In genomic region chr10:96735885-96736628, GRCm38 (mm10) we compare ENCODE assay signal across 23 mouse cellular contexts.
DNase-seq lines count a peak whose midpoint lies in the region; ATAC-seq lines count a peak whose summit lies in the region.
"Had no signal": no experiment of that assay in that cellular context is flagged by ENCODE, and none has a peak within 500 bp of the region (broad histone marks: within the 10 kb centered on the region; RNA-seq: fewer than 3 reads in every experiment).

No protein-coding gene starts in this region.

- intact Hi-C loops in heart, postnatal 14 days (cut with DNase I): no loop called here

- no peaks in the 10 kb centered on the region for H3K27me3 ChIP-seq in heart, embryonic 15.5 days
- H3K27me3 ChIP-seq in lung, embryonic 15.5 days: no peaks in the 10 kb centered on the region
- no peaks in the 10 kb centered on the region for H3K27me3 ChIP-seq in stomach, embryonic 16.5 days (ENCODE audit: control insufficient read depth, insufficient read depth, low read length)
- H3K27me3 ChIP-seq: CH12.LX; embryonic facial prominence, embryonic 15.5 days; hindbrain, embryonic 15.5 days; liver, embryonic 13.5 days; Patski had no signal

- peaks cover 7% of the 10 kb centered on the region for H3K4me1 ChIP-seq in heart, embryonic 15.5 days (replicated peaks)
- H3K4me1 ChIP-seq in lung, embryonic 15.5 days: peaks cover 16% of the 10 kb centered on the region; the same call in 1 of the 2 replicates
- H3K4me1 ChIP-seq in stomach, embryonic 16.5 days (ENCODE audit: control insufficient read depth, insufficient read depth, low read length): no peaks in the 10 kb centered on the region; the same call in 1 of the 2 replicates
- H3K4me1 ChIP-seq: hindbrain, embryonic 15.5 days; liver, embryonic 13.5 days; midbrain, embryonic 10.5 days had no signal

- no peak for DNase-seq in heart, postnatal 14 days
- no peak for DNase-seq in lung, adult 18-20 months
- peak; percentile 49 for DNase-seq in lung, postnatal 36 days
- DNase-seq in adrenal gland, adult 2 months: no peak
- DNase-seq: B cell, adult 2 months; cerebellum, adult 11 months; cerebellum, adult 9-11 months; gastrocnemius, postnatal 25 days; kidney, adult 11 months; kidney, postnatal 4 days; layer of hippocampus, adult 9-11 months; liver, embryonic 13.5 days; thymus, postnatal 14 days had no signal

- 50% methylated on average over 4 of the region's 4 CpGs for WGBS in heart, embryonic 15.5 days
- WGBS in lung, embryonic 15.5 days: 10% methylated on average over 4 of the region's 4 CpGs
- WGBS in stomach, embryonic 16.5 days: 31% methylated on average over 4 of the region's 4 CpGs

- no peak overlapping the region for H3K4me3 ChIP-seq in heart, embryonic 15.5 days
- no peak overlapping the region for H3K4me3 ChIP-seq in lung, embryonic 15.5 days
- H3K4me3 ChIP-seq in stomach, embryonic 16.5 days (replicated peaks; ENCODE audit: low read length): no peak overlapping the region
- H3K4me3 ChIP-seq: embryonic facial prominence, embryonic 15.5 days; hindbrain, embryonic 15.5 days; left cerebral cortex, adult 2 months; liver, embryonic 13.5 days; midbrain, embryonic 10.5 days had no signal

- ATAC-seq in heart, embryonic 15.5 days (replicated peaks; ENCODE audit: insufficient number of reproducible peaks, insufficient read depth, low FRiP score, low read depth): no peak; the same call in 1 of the 2 replicates
- peak; percentile 59; the same call in 1 of the 2 replicates for ATAC-seq in lung, embryonic 15.5 days (ENCODE audit: borderline replicate concordance, extremely low read depth, low FRiP score, low TSS enrichment)
- peak; percentile 58; the same call in 1 of the 2 replicates for ATAC-seq in stomach, embryonic 16.5 days (ENCODE audit: insufficient read depth, low FRiP score)
- ATAC-seq: Patski had no signal

- H3K4me2 ChIP-seq in heart, embryonic 15.5 days: no peak overlapping the region
- H3K4me2 ChIP-seq in lung, embryonic 15.5 days: no peak overlapping the region
- H3K4me2 ChIP-seq in stomach, embryonic 16.5 days (ENCODE audit: low read depth, low read length): no peak overlapping the region
- H3K4me2 ChIP-seq: embryonic facial prominence, embryonic 15.5 days; hindbrain, embryonic 15.5 days; liver, embryonic 13.5 days had no signal

- H3K27ac ChIP-seq in heart, embryonic 15.5 days: peak overlapping the region; percentile 27
- peak overlapping the region; percentile 38; the same call in 1 of the 2 replicates for H3K27ac ChIP-seq in lung, embryonic 15.5 days
- H3K27ac ChIP-seq in stomach, embryonic 16.5 days (ENCODE audit: low read length): no peak overlapping the region
- H3K27ac ChIP-seq: embryonic facial prominence, embryonic 15.5 days; hindbrain, embryonic 15.5 days; left cerebral cortex, adult 2 months; liver, embryonic 13.5 days; midbrain, embryonic 10.5 days had no signal

- no peak overlapping the region for H3K9ac ChIP-seq in heart, embryonic 15.5 days
- H3K9ac ChIP-seq in lung, embryonic 15.5 days: no peak overlapping the region
- no peak overlapping the region for H3K9ac ChIP-seq in stomach, embryonic 16.5 days (ENCODE audit: low read length)
- H3K9ac ChIP-seq: embryonic facial prominence, embryonic 15.5 days; hindbrain, embryonic 15.5 days; liver, embryonic 13.5 days had no signal

- no peaks in the 10 kb centered on the region for H3K36me3 ChIP-seq in heart, embryonic 15.5 days
- no peaks in the 10 kb centered on the region for H3K36me3 ChIP-seq in lung, embryonic 15.5 days
- H3K36me3 ChIP-seq in stomach, embryonic 16.5 days (ENCODE audit: control insufficient read depth, insufficient read depth, low read length): no peaks in the 10 kb centered on the region
- H3K36me3 ChIP-seq: embryonic facial prominence, embryonic 15.5 days; G1E; hindbrain, embryonic 15.5 days; liver, embryonic 13.5 days; midbrain, embryonic 10.5 days had no signal

- no peaks in the 10 kb centered on the region for H3K9me3 ChIP-seq in heart, embryonic 15.5 days (replicated peaks)
- H3K9me3 ChIP-seq in lung, embryonic 15.5 days: no peaks in the 10 kb centered on the region
- no peaks in the 10 kb centered on the region for H3K9me3 ChIP-seq in stomach, embryonic 16.5 days (replicated peaks; ENCODE audit: control insufficient read depth, low read length)
- H3K9me3 ChIP-seq: embryonic facial prominence, embryonic 15.5 days; hindbrain, embryonic 15.5 days; liver, embryonic 13.5 days; midbrain, embryonic 10.5 days had no signal
